Mouse (Mus musculus): Measurements from ENCODE around the gene Ppp1r10. TPM values are rescaled to one million over a fixed set of nuclear protein-coding genes. Genes with fewer than 3 reads are reported as not detected.
A peak's percentile ranks its signal among the peaks of the same experiment; 100 is the strongest.

Gene Ppp1r10
- total RNA-seq, 2 experiments from 2014 or later: 31.4 to 47.1 TPM

DNA sequence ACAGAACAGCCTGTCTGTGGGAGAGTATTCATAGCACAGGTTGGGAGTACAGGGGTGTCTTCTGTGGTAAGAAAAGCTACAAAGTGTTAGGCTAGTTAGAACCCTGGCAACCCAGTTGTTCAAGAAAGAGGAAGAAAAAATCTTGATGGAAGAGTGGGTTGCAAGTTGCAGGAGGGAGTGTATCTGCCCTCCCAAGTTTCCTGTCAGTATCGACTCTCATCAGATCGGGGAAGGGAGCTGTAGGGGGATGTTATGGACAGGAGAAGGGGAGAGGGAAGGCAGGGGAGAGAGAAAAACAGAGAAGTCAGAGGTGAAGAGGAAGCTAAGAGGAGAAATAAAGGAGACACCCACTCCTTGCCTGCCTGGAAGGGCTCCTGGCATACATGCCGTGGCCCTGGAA is 15.6 kb upstream of the Ppp1r10 start:
- no peak for DNase-seq

DNA sequence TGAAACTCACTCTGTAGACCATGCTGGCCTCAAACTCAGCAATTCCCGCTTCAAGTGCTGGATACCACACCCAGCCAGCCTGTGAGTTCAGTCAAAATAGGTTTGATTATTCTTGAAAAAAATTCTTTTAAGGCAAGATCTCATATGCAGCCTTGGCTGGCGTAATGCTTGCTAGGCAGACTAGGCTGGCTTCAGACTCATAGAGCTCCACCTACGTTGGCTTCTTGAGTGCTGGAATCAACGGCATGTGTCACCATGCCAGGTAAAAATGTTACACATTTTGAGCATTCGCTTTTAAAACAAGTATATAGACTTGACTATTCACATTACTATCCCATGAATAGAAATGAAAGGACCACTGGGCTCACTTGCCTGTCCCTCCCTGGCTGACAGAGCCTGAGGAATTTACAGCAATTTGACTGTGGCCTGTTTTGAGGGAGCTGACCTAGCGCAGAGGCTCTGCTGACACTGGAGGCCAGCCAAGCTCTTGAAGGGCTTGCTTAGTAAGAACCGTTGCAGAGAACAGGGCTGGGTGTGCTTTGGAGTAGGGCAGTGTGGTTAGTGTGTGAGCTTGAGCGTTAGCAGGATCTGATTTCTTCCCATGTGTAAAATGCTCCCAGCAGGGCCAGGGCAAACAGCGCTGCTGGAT is 12.8 kb upstream of the Ppp1r10 start:
- no peak for DNase-seq

DNA sequence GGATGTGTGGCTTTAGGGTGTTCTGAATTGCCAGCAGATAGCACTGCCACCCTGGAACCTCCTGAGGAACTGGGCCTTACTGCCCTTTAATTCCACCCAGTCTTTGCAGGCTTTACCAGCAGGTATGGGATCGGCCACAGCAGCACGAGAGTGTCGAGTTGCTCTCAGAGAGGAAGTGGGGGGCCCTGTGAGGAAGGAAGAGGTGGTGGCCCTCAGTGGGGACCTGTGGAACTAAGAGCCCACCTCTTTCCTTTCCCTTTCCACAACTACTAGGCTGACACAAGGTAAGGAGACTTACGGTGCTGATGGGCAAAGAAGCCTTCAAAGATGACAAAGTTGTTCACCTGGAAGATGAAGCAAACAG is 12.3 kb upstream of the Ppp1r10 start:
- DNase-seq: no peak

DNA sequence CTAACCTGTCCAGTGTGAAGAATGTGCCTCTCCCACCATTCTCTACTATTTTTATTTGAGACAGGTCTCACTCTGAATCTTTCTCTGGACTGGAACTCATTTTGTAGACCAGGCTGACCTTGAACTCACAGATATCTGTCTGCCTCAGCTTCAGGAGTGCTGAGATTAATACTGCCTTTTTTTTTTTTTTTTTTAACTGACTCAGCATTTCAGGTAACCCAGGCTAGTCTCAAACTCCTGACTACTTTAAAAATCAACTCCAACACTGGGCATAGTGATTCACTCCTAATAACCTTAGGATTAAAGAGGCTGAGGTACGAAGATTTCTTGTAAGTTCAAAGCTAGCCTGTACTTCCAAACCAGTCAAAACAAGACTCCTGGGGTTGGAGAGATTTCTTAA is 10.6 kb upstream of the Ppp1r10 start:
- DNase-seq: no peak

DNA sequence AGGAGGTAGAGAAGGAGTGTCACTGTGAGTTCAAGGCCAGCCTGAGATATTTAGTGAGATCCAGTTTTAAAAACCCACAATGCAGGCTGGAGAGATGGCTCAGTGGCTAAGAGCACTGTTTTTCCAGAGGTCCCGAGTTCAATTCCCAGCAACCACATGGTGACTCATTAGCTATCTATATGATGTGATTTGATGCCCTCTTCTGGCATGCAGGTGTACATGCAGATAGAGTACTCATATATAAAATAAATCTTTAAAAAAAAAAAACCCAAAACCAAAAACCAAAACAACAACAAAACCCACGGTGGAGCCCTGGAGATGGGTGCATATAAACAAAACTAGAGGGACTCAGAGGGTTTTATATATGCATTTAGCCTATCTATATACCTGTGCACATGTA is 8.6 kb upstream of the Ppp1r10 start:
- no peak for DNase-seq

DNA sequence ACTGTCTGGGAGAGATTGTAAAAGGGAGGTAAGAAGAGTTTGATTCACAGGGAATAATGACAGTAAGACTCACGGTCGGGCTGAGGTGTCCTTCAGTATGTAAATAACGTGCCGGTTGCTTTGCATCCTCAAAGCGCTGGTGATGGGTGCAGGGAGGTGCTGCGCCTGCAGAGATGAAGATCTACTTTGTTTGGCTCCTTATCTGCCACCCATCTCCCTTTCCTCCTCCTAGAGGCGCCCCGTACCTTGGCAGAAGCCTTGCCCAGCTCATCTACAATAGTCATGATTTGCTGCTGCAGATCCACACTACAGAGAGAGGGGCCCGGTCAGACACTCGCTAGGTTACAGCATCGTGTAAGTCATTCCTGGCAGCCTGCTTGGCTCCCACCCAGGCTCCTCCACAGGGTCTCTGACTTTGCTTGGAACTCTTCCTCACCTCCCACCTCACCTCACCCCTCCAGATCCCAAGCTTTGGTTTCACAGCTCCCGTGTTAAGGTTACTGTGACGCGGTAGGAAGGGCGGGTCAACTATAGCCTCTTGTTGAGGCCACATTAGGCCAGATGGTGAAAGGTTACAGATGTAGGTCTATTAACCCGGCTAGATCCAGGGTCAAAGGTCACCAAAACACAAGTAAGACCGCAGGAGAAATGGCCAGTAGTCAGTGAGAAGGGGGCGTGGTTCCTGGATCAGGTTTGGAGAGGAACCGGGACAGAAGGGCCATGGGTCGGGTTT is 6.9 kb upstream of the Ppp1r10 start:
- DNase-seq: peak; percentile 11

DNA sequence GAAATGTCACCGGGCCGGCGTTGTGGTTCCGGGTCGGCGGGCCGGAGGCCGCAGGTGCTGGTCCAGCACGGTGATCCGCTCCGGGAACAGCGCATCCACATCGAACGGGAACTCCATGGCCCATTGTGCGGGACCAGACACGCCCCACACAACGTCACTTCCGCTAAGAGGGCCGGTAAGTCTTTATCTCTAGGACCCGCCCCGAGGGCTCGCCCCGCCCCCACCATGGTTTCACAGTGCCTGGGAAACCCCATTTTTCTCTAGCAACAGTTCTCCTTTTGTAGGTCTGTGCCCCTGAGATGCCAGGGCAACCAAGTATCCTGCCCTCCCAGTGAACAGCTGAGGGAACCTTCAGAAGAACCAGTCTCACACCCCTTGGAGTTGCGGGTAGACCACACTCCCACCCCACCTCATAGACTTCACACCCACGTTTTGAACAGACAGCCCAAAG is 6.3 kb upstream of the Ppp1r10 start, which contains the start of gene Atat1:
TSS of gene Atat1 (minus strand) at position 157 of the 451 bp plus-strand sequence.
- DNase-seq: peak; percentile 97

DNA sequence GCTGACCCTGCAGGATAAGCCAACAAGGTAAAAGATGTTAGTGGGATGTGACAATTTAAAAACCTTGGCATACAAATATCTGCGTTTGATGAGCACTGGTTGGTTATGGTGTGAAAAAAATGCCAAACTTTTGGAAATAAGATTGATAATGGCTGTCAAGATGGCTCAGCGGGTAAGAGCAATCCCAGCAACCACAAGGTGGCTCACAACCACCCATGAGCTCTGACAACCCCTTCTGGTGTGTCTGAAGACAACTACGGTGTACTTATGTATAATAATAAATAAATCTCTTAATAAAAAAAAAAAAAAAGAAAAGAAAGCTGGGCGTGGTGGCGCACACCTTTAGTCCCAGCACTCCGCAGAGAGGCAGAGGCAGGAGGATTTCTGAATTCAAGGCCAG is 1.3 kb upstream of the Ppp1r10 start:
- no peak for DNase-seq

DNA sequence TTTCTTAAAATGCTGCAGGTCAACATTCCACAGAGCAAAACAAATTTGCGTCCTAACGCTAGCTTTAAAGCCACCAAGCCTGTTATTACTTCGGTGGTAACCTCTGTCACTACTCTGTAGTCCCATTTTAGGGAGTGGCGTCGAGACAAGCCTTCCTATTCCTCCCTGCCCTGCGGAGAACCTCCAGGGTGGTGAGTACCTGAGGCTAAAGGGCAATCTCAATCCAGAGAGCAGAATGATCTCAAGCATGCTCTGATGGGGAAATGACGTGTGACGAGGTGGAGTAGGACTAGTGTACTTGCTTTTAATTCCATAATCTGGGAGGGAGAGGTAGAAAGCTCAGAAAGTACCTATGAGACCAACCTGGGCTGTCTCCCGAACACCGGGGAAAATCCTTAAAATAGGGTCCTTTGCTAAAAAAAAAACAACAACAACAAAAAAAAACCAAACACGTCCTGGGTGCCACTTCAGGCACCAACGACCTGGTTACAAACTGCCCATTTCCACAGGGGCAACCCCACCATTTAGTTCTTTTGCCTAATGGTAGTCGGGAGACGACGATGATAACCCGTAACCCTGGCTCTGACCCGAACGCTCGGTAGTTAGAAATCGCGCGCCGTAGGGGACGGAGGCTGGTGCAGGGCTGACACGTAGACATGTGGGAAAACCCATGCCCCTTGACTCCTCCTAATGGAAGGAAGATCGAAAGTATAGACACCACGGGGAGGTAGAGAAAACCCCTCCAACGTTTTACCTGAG is 517 bp upstream of the Ppp1r10 start:
- DNase-seq: no peak

DNA sequence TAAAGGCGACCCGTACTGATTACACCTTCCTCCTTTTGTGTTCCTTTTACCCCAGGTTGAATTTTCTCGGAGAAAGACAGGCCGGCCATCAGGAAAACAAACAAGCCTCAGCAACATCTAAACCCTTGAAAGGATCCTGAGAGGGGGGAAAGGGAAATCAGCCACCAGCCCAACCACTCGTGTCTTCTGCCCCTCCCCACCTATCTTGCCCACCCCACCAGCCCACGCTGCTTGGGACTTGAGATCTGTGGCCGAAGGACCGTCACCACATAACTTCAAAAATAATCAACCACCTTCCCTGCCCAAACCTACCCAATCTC is 869 bp downstream of the Ppp1r10 start:
- DNase-seq: no peak

DNA sequence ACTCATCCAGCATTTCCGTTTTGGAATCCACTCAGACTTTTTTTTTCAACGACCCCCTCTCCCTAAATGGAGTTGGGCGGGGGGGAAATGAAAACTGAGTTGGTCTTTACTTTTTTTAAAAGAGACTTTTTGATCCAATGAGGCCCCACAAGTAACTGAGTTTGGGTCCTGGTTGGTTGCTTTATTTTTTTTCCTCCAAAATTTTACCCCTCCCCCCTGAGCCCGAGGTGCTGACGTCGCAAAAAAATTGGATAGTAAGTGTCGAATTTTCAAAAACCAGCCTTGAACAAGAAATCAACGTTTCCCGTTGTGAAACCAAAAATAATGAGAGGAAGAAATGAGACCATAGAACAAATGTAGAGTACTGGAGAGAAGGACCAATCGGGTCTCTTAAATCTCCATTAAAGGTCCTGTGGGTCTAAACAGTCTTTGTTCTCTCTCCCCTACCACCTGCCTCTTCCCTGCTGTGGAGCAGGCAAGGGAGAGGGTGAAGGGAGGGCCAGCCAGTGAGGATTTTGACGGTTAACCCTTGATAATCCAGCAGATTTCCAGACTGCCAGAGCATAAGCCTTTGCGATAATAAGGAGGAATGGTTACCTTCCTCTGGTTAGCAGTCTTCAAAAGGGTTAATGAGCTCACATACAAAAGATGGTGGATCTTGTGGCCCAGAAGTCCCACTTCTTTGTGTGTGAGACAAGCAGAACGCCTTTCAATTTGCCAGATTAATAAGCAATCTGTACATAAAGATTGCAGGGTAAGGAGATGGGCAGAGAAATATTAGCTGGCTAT is 1.4 kb downstream of the Ppp1r10 start:
- no peak for DNase-seq

DNA sequence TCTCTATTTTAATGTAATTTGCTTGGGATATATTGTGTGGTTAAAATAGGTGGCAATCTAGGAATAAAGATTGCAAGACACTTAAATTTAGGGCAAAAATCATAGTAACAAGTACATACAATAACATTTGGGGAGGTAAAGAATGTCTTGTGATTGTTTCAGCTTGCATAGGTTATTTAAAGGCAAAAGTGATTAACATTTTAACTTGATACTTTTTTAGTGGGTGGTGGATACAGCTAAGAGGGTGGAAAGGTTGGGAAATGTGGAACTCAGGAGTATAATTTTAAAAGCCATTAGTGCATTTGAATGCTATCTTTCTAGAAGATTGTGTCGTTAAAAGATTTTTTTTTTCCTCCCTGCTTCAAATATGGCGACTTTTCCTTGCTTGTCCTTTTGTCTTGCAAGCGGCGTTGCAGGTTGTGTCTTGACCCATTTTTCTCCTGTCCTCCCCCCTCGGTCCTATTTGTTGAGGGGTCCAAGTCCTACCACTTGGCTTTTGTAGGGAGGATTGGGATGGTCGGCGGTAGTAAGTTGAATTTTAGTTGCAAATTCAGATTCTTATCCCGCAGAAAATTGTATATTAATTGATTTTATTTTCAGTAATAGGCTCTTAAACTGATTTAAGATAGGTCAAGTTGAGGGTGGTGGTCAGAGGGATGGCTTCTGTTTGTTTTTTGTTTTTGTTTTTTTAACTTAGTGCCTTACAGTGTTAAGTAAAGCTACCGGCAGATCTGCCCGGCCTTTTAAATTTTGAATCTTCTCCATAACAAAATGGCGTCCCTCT is 2.2 kb downstream of the Ppp1r10 start:
- DNase-seq: no peak

DNA sequence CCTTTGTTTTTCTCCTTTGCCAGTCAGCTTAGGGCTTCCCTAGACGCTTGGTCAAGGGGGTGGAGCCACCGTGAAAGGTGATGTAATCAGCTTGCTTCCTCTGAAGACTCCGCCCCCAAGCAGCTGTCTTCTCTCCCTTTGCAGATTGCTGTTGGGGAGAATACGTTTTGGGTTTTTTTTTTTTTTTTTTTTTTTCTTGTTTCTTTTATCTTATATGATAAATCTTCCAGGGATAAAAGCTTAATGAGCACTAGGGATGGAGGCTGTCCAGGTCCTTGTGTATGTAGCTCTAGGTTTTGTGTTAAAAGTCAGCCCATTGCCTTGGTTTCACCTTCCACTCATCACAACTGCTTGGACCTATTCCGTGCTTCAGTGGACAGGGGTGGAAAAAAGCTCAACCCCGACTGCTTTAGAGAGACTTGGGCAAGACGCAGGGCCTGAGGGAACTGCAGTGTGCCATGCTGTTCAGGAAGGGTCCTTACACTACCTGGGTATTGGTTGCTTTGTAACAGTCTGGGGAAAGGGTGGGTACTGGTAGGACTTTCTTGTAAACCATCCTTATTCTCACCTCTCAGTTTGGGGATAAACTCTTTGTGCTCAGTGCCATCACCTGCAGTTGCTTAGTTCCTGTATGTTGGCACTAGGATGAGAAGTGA is 3.0 kb downstream of the Ppp1r10 start:
- peak; percentile 90 for DNase-seq

DNA sequence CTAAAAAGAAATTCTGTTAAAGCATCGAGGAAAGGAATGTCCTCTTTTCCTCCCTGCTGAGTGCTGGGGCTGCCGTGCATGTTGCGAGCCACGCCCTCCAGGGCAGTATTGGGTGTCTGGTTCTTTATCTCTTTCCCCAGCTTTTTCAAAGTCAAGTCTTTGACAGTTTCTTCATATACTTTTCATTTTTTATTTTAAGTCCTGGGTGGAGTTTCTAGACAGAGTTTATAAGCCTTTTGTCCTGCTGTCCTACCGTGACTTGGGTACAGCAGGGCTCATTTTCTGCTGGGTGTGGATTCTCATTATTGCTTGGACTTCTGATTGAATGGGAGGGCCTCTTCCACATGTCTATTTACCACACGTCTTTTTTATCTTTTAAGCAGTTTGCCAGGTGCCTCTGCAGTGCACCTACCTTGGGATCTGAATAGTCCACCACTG is 3.6 kb downstream of the Ppp1r10 start:
- no peak for DNase-seq

DNA sequence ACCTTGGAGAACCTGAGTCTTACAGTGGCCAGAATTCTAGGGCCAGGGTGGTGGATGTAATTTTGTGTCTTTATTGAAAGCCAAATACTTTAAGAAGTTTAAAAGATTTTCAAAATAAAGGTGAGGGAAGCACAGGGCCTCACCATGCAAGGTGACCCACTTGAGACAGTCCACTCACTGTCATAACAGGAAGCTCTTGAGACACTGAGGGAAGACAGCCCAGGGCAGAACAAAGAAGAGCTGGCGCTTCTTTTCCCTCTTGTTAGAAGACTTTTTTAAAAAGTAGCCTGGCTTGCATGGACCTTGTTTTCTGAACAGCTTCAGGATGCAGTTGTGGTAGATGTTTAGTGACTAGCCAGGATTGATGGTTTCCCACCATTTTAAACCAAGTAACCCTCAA is 4.2 kb downstream of the Ppp1r10 start:
- no peak for DNase-seq

DNA sequence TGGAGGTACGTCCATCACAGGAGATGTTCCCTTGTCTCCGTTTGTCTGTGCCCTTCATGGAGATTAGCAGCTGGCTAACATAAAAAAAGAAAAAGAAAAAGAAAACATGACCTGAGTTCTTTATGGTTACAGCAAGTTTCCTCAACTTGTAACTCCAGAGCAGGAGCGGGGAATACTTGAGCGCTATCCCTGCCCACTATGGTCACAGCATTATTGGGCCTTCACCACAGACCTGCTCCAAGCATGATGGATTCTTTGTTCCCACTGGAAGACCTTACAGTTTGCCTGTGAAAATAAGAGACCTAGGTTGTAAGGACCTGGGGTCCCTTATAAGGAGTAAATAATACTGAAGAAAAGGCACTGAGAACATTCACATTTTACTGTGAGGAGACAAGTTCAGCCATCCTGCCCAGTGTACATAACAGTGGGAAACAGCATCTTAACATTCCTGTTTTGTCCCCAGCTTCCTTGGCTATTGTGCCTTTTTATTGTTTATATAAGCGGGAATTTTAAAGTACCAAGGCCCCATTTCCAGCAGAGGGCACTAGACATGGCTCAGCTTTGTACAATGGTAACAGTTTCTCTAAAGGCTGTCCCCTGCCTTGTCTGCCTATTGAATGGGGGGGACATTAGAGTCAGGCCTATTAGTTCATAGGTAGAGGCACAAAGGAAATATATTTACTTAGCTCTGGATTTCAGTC is 4.8 kb downstream of the Ppp1r10 start:
- DNase-seq: no peak

DNA sequence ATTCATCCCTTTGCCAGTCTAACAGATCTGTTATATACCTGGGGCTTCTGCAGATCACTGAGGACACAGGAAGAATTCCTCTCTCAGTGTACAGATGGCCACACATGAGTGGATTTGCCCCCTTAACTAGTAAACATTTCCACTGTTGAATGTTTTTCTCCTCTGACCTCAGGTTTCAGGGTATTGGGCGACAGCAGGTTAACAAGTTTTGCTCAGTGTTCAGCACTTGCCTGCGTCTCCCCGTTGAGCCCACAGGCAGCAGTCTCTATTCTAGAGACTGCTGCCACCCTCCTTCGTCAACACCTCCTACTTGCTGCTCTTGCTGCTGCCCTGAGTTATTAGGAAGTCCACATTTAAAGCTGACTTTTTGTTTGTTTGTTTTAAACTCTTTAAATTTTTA is 5.5 kb downstream of the Ppp1r10 start:
- no peak for DNase-seq

DNA sequence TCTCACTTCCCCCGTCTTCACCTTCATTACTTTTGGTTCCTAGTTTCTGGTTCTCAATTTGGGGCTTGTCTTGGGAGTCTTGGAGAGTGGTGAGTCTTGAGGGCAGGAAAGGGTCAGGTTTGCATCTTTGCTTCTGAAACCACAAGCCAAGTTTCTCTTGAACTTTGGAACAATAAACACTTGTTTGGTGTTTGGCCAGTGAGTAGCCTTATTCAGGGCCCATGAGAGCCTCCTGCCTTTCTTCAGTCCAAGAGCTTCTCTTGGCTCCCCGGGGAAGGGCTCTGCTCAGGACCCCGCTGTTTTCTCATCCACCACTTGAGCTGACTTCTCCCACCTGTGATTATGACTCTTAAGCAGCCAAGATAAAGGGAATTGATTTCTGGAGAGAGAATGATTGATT is 6.3 kb downstream of the Ppp1r10 start:
- DNase-seq: no peak

DNA sequence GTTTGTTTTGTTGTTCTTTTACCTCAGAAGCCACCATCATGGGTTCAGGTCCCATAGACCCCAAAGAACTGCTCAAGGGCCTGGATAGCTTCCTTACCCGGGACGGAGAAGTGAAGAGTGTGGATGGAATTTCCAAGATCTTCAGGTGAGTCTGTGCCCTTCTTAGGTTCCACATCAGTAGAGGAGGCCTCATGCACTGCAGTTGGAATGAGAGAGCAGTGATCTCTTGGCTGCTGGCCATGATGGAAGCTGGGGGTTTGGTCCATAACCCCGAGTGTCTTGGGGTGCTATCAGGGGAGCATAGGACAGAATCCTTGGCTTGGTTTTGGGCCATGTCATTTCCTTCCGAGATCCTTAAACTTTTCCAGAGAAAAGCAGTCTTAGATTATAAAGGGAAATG is 7.0 kb downstream of the Ppp1r10 start:
- DNase-seq: no peak

DNA sequence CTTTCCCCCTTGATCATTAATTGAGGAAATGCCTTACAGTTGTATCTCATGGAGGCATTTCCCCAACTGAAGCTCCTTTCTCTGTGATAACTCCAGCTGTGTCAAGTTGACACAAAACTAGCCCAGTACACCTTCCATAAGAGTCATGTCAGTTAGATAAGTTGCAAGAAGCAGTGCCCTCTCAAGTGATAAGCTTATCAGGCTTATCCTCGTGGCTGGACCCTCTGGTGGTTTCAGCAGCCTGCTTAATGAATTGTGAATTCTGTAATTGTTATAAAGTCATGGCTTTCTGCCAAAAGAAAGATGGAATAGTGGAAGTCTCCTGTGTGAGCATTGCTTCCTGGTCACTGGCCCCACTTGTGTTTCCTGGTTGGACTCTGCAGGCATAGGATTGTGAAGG is 11.2 kb downstream of the Ppp1r10 start:
- no peak for DNase-seq

DNA sequence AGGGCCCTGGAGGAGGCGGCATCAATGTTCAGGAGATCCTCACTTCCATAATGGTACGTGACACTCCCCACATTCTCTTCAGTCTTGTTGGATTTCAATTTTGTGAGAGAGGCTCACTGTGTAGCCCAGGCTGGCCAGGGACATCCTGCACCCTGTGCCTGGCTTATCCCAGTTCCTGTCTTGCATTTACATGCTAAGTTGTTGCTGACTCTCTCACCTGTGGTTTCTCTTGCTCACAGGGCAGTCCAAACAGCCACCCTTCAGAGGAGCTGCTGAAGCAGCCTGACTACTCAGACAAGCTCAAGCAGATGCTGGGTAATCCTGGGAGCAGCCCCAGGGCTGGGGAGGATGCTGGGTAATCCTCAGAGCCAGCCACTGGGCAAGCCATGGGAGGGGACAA is 13.3 kb downstream of the Ppp1r10 start:
- no peak for DNase-seq

Measured in gastrocnemius, postnatal 10 days (tissue).